In the genomic region with DNA sequence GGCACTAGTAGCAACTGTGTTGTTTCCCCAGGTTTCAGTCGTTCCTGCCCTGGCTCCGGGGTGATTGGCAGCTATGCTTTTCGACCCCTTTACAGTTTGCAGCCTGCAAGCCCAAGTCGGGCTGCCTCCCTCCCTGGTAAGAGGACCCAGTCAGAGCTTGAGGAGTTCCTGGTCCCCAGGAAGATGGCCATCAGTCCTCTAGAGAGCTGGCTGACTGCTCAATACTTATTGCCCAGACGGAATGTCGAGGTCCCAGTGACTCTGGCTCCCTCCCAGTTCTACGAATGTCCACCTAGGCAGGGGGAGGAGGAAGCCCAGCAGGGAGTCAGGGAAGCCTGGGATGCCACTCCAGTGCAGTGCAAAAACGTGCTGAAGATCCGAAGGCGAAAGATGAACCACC, we compare ENCODE assay signal across 8 mouse cellular contexts. TPM values are rescaled to one million over a fixed set of nuclear protein-coding genes. Genes with fewer than 3 reads are reported as not detected.
DNase-seq lines count a peak whose midpoint lies in the region; ATAC-seq and TF ChIP-seq lines count a peak whose summit lies in the region.

No protein-coding gene starts in this region.

- H3K36me3 ChIP-seq in heart, embryonic 15.5 days: peaks cover 14% of the 10 kb centered on the region; the same call in 1 of the 2 replicates
- peaks cover 43% of the 10 kb centered on the region for H3K36me3 ChIP-seq in hindbrain, embryonic 10.5 days
- H3K36me3 ChIP-seq in midbrain, embryonic 12.5 days: peaks cover 24% of the 10 kb centered on the region; the same call in 1 of the 2 replicates

- H3K9me3 ChIP-seq in heart, embryonic 15.5 days (replicated peaks): no peaks in the 10 kb centered on the region
- H3K9me3 ChIP-seq in hindbrain, embryonic 10.5 days: no peaks in the 10 kb centered on the region
- H3K9me3 ChIP-seq in midbrain, embryonic 12.5 days: no peaks in the 10 kb centered on the region

- ATAC-seq in heart, embryonic 15.5 days (replicated peaks; ENCODE audit: insufficient number of reproducible peaks, insufficient read depth, low FRiP score, low read depth): no peak
- no peak for ATAC-seq in midbrain, embryonic 12.5 days (ENCODE audit: low FRiP score, low read depth)

- peak overlapping the region; percentile 75 for H3K9ac ChIP-seq in heart, embryonic 15.5 days
- peak overlapping the region; percentile 94 for H3K9ac ChIP-seq in midbrain, embryonic 12.5 days (replicated peaks)

- H3K27ac ChIP-seq in heart, embryonic 15.5 days: peak overlapping the region; percentile 93; the same call in 1 of the 2 replicates
- peak overlapping the region; percentile 91; the same call in 1 of the 2 replicates for H3K27ac ChIP-seq in bone marrow, adult 2 months (ENCODE audit: control insufficient read depth, insufficient read depth, low read depth, low read length, poor library complexity)
- peak overlapping the region; percentile 92 for H3K27ac ChIP-seq in hindbrain, embryonic 10.5 days
- no peak overlapping the region for H3K27ac ChIP-seq in midbrain, embryonic 12.5 days (replicated peaks)

- no peak for TF ChIP-seq CTCF in bone marrow, adult 2 months (IDR thresholded peaks at IDR 0.05; ENCODE audit: control insufficient read depth, insufficient read depth, low read length)

- 48% methylated on average over 10 of the region's 10 CpGs for WGBS in heart, embryonic 15.5 days
- 49% methylated on average over 10 of the region's 10 CpGs for WGBS in bone marrow, adult 2 months
- WGBS in hindbrain, embryonic 10.5 days: 52% methylated on average over 10 of the region's 10 CpGs
- WGBS in midbrain, embryonic 12.5 days: 57% methylated on average over 10 of the region's 10 CpGs

- peaks cover 28% of the 10 kb centered on the region for H3K4me1 ChIP-seq in heart, embryonic 15.5 days (replicated peaks)
- peaks cover 4% of the 10 kb centered on the region for H3K4me1 ChIP-seq in bone marrow, adult 2 months (ENCODE audit: control insufficient read depth, insufficient read depth, low read length)
- peaks cover 30% of the 10 kb centered on the region for H3K4me1 ChIP-seq in hindbrain, embryonic 10.5 days (replicated peaks)
- H3K4me1 ChIP-seq in midbrain, embryonic 12.5 days: peaks cover 25% of the 10 kb centered on the region

- H3K27me3 ChIP-seq in heart, embryonic 15.5 days: no peaks in the 10 kb centered on the region
- H3K27me3 ChIP-seq in hindbrain, embryonic 10.5 days (ENCODE audit: insufficient read depth, poor library complexity, severe bottlenecking): no peaks in the 10 kb centered on the region
- no peaks in the 10 kb centered on the region for H3K27me3 ChIP-seq in midbrain, embryonic 12.5 days

- no peak for TF ChIP-seq POLR2A in bone marrow, adult 2 months (IDR thresholded peaks at IDR 0.05; ENCODE audit: borderline replicate concordance, control insufficient read depth, low read depth, low read length)

- peak overlapping the region; percentile 66 for H3K4me3 ChIP-seq in heart, embryonic 15.5 days
- H3K4me3 ChIP-seq in bone marrow, adult 2 months (replicated peaks; ENCODE audit: control insufficient read depth, low read depth, low read length): peak overlapping the region; percentile 96
- peak overlapping the region; percentile 98 for H3K4me3 ChIP-seq in hindbrain, embryonic 10.5 days
- H3K4me3 ChIP-seq in midbrain, embryonic 12.5 days: peak overlapping the region; percentile 91

- peak overlapping the region; percentile 83 for H3K4me2 ChIP-seq in heart, embryonic 15.5 days
- peak overlapping the region; percentile 99 for H3K4me2 ChIP-seq in midbrain, embryonic 12.5 days (replicated peaks)

- DNase-seq in heart, postnatal 4 days: no peak
- no peak for DNase-seq in hindbrain, embryonic 10.5 days (ENCODE audit: low spot score)
- DNase-seq in right cerebral cortex, postnatal 14 days: no peak
- no peak for DNase-seq in left cerebral cortex, adult 11 months (ENCODE audit: low spot score)
- DNase-seq in frontal cortex, postnatal 14 days (ENCODE audit: low spot score in 2 of 2): no peak

RNA-seq across cellular contexts. Expression of gene Aurkaip1, which starts 1.2 kb away (rescaled TPM):
- 121 and 124 TPM in 2 replicates for polyA plus RNA-seq in heart, embryonic 15.5 days (2015; fragmentation: Nextera tagmentation; extraction: Ambion mirVana)
- total RNA-seq in heart, postnatal 4 days (2021): 10 to 100 TPM; 78.9 to 84.2 TPM
- polyA plus RNA-seq in bone marrow, adult 2 months (2011; ENCODE audit: insufficient read depth, insufficient read length, low replicate concordance, missing spikeins): 53.9 and 114 TPM in 2 replicates
- polyA plus RNA-seq in hindbrain, embryonic 10.5 days (2016; fragmentation: Nextera tagmentation; extraction: Ambion mirVana): 171 and 186 TPM in 2 replicates
- 130 and 136 TPM in 2 replicates for polyA plus RNA-seq in midbrain, embryonic 12.5 days (2016; fragmentation: Nextera tagmentation; extraction: Ambion mirVana)

RNA-seq across cellular contexts. Expression of gene Mxra8, which starts 7.2 kb away (rescaled TPM):
- 72.7 and 91.4 TPM in 2 replicates for polyA plus RNA-seq in heart, embryonic 15.5 days (2015; fragmentation: Nextera tagmentation; extraction: Ambion mirVana)
- total RNA-seq in heart, postnatal 4 days (2021): 10 to 100 TPM; 49.4 to 49.5 TPM
- 8.1 and 12.4 TPM in 2 replicates for polyA plus RNA-seq in bone marrow, adult 2 months (2011; ENCODE audit: insufficient read depth, insufficient read length, low replicate concordance, missing spikeins)
- polyA plus RNA-seq in hindbrain, embryonic 10.5 days (2016; fragmentation: Nextera tagmentation; extraction: Ambion mirVana): 56.1 and 56.7 TPM in 2 replicates
- 31.9 and 36.0 TPM in 2 replicates for polyA plus RNA-seq in midbrain, embryonic 12.5 days (2016; fragmentation: Nextera tagmentation; extraction: Ambion mirVana)

RNA-seq across cellular contexts. Expression of gene Dvl1, which starts 14.9 kb away (rescaled TPM):
- 8.1 and 12.2 TPM in 2 replicates for polyA plus RNA-seq in heart, embryonic 15.5 days (2015; fragmentation: Nextera tagmentation; extraction: Ambion mirVana)
- 10 to 100 TPM; 32.8 to 33.2 TPM for total RNA-seq in heart, postnatal 4 days (2021)
- polyA plus RNA-seq in bone marrow, adult 2 months (2011; ENCODE audit: insufficient read depth, insufficient read length, low replicate concordance, missing spikeins): 21.0 and 50.2 TPM in 2 replicates
- 4.3 and 5.1 TPM in 2 replicates for polyA plus RNA-seq in hindbrain, embryonic 10.5 days (2016; fragmentation: Nextera tagmentation; extraction: Ambion mirVana)
- polyA plus RNA-seq in midbrain, embryonic 12.5 days (2016; fragmentation: Nextera tagmentation; extraction: Ambion mirVana): 8.4 and 9.8 TPM in 2 replicates

RNA-seq across cellular contexts. Expression of gene Ccnl2, which starts 20.0 kb away (rescaled TPM):
- polyA plus RNA-seq in heart, embryonic 15.5 days (2015; fragmentation: Nextera tagmentation; extraction: Ambion mirVana): 106 and 123 TPM in 2 replicates
- total RNA-seq in heart, postnatal 4 days (2021): 10 to 100 TPM; 58.2 to 59.4 TPM
- 92.0 and 149 TPM in 2 replicates for polyA plus RNA-seq in bone marrow, adult 2 months (2011; ENCODE audit: insufficient read depth, insufficient read length, low replicate concordance, missing spikeins)
- polyA plus RNA-seq in hindbrain, embryonic 10.5 days (2016; fragmentation: Nextera tagmentation; extraction: Ambion mirVana): 167 and 178 TPM in 2 replicates
- polyA plus RNA-seq in midbrain, embryonic 12.5 days (2016; fragmentation: Nextera tagmentation; extraction: Ambion mirVana): 206 and 218 TPM in 2 replicates

RNA-seq across cellular contexts. Expression of gene Mrpl20, which starts 29.6 kb away (rescaled TPM):
- polyA plus RNA-seq in heart, embryonic 15.5 days (2015; fragmentation: Nextera tagmentation; extraction: Ambion mirVana): 131 TPM in 2 replicates
- total RNA-seq in heart, postnatal 4 days (2021): 10 to 100 TPM; 78.1 to 95.5 TPM
- 146 and 244 TPM in 2 replicates for polyA plus RNA-seq in bone marrow, adult 2 months (2011; ENCODE audit: insufficient read depth, insufficient read length, low replicate concordance, missing spikeins)
- polyA plus RNA-seq in hindbrain, embryonic 10.5 days (2016; fragmentation: Nextera tagmentation; extraction: Ambion mirVana): 252 and 253 TPM in 2 replicates
- polyA plus RNA-seq in midbrain, embryonic 12.5 days (2016; fragmentation: Nextera tagmentation; extraction: Ambion mirVana): 207 and 220 TPM in 2 replicates
